Mouse (Mus musculus) stomach, postnatal 0 days (tissue): ENCODE results near the gene Vav3. TPM values are rescaled to one million over a fixed set of nuclear protein-coding genes. Genes with fewer than 3 reads are reported as not detected.
A peak's percentile ranks its signal among the peaks of the same experiment; 100 is the strongest.

Source experiments
- ATAC-seq: fragments of 200-750 bp; cut with Nextera tagmentation; 2 replicates; pipeline ENCODE4 v1.8.0; 2017; ENCODE audit not compliant: low FRiP score, low TSS enrichment
- DNase-seq: peaks from one replicate; pipeline ENCODE4 v3.0.0-alpha.2; 2016; ENCODE audit warnings: low spot score
- H3K27ac ChIP-seq: fragments of 300-500 bp; sonication (generic); replicated peaks from 2 replicates; pipeline ENCODE4 v1.5.1; 2014; ENCODE audit warnings: mild to moderate bottlenecking, control low read depth
- H3K27me3 ChIP-seq: fragments of 300-500 bp; sonication (generic); 2 replicates; pipeline ENCODE4 v1.6.1; 2014; ENCODE audit warnings: low read length; ENCODE audit not compliant: control insufficient read depth, insufficient read depth
- H3K36me3 ChIP-seq: fragments of 300-500 bp; sonication (generic); 2 replicates; pipeline ENCODE4 v1.6.1; 2014; ENCODE audit warnings: low read length, mixed read lengths; ENCODE audit not compliant: control insufficient read depth, insufficient read depth
- H3K4me1 ChIP-seq: fragments of 300-500 bp; sonication (generic); replicated peaks from 2 replicates; pipeline ENCODE4 v1.6.1; 2014; ENCODE audit warnings: antibody characterized with exemption; ENCODE audit not compliant: control insufficient read depth, insufficient read depth
- H3K4me2 ChIP-seq: fragments of 300-500 bp; sonication (generic); replicated peaks from 2 replicates; pipeline ENCODE4 v1.6.1; 2014; ENCODE audit warnings: low read depth, mild to moderate bottlenecking, control low read depth, moderate library complexity
- H3K4me3 ChIP-seq: fragments of 300-500 bp; sonication (generic); 2 replicates; pipeline ENCODE4 v1.5.1; 2014; ENCODE audit warnings: low read depth, low read length, control low read depth
- H3K9ac ChIP-seq: fragments of 300-500 bp; sonication (generic); 2 replicates; pipeline ENCODE4 v1.6.1; 2014; ENCODE audit warnings: mild to moderate bottlenecking, low read length, control low read depth, mixed read lengths
- H3K9me3 ChIP-seq: fragments of 300-500 bp; sonication (generic); 2 replicates; pipeline ENCODE4 v1.6.1; 2016; ENCODE audit warnings: low read length; ENCODE audit not compliant: control insufficient read depth
- CTCF ChIP-seq: IDR thresholded peaks from 2 replicates; pipeline ENCODE4 v1.5.1; 2016; ENCODE audit warnings: antibody characterized with exemption, low read depth, mild to moderate bottlenecking, moderate library complexity
- EP300 ChIP-seq: optimal IDR thresholded peaks from 2 replicates; pipeline ENCODE3; 2016; ENCODE audit warnings: antibody characterized with exemption
- WGBS: fragments of 180-500 bp; shearing (Covaris S2); extraction: QIAGEN DNeasy Blood & Tissue Kit; methylation state at CpG from one replicate; pipeline ENCODE4 v1.1.7; 2014; 5-methylcytosine and 5-hydroxymethylcytosine counted together
- polyA plus RNA-seq: library from polyadenylated mRNA; unstranded; fragments of >200 nt; fragmentation: Nextera tagmentation; extraction: Ambion mirVana; gene quantifications from 2 replicates; pipeline ENCODE4 v1.2.1, GENCODE M21; 2015

Vav3 gene
- polyA plus RNA-seq, 1 experiment from 2014 or later = 20.2 TPM

GRCm38 (mm10) chr3:109308468-109308867, 32.0 kb upstream of the Vav3 start:
- ATAC-seq (no peak), DNase-seq (no peak)
- no peak overlapping the region for H3K4me2 ChIP-seq
- no peak for TF ChIP-seq EP300
- TF ChIP-seq CTCF = no peak
- H3K27me3 ChIP-seq = no peaks in the 10 kb centered on the region
- H3K4me1 ChIP-seq = no peaks in the 10 kb centered on the region
- no peaks in the 10 kb centered on the region for H3K9me3 ChIP-seq
- no peak overlapping the region for H3K27ac ChIP-seq
- WGBS = 56% methylated on average over 3 of the region's 3 CpGs
- H3K4me3 ChIP-seq = no peak overlapping the region
- no peak overlapping the region for H3K9ac ChIP-seq
- no peaks in the 10 kb centered on the region for H3K36me3 ChIP-seq

- TF ChIP-seq CTCF (no peak), EP300 (no peak)
- H3K4me1 ChIP-seq = no peaks in the 10 kb centered on the region
- no peaks in the 10 kb centered on the region for H3K36me3 ChIP-seq
- no peak overlapping the region for H3K4me2 ChIP-seq
- H3K27ac ChIP-seq = no peak overlapping the region
- no peak overlapping the region for H3K4me3 ChIP-seq
- H3K9me3 ChIP-seq = no peaks in the 10 kb centered on the region
- no peak overlapping the region for H3K9ac ChIP-seq
- H3K27me3 ChIP-seq = no peaks in the 10 kb centered on the region
- ATAC-seq (peak; percentile 49; the same call in 1 of the 2 replicates), DNase-seq (peak; percentile 20)
- 66% methylated on average over 18 of the region's 18 CpGs for WGBS
These were observed 30.9 kb upstream of the Vav3 start for GRCm38 (mm10) chr3:109309317-109310265.

GRCm38 (mm10) chr3:109311172-109311824, 29.2 kb upstream of the Vav3 start:
- TF ChIP-seq CTCF = no peak
- no peak for TF ChIP-seq EP300
- Histone ChIP-seq H3K9me3 (no peaks in the 10 kb centered on the region), H3K9ac (no peak overlapping the region), H3K27ac (no peak overlapping the region), H3K4me1 (no peaks in the 10 kb centered on the region), H3K27me3 (no peaks in the 10 kb centered on the region), H3K36me3 (no peaks in the 10 kb centered on the region), H3K4me3 (no peak overlapping the region), H3K4me2 (no peak overlapping the region)
- no peak for DNase-seq
- no peak for ATAC-seq
- 74% methylated on average over 6 of the region's 6 CpGs for WGBS

- no peak for TF ChIP-seq CTCF
- no peak for TF ChIP-seq EP300
- WGBS = 59% methylated on average over 3 of the region's 3 CpGs
- H3K4me2 ChIP-seq = no peak overlapping the region
These were observed 28.6 kb upstream of the Vav3 start for GRCm38 (mm10) chr3:109311875-109312274.

DNA sequence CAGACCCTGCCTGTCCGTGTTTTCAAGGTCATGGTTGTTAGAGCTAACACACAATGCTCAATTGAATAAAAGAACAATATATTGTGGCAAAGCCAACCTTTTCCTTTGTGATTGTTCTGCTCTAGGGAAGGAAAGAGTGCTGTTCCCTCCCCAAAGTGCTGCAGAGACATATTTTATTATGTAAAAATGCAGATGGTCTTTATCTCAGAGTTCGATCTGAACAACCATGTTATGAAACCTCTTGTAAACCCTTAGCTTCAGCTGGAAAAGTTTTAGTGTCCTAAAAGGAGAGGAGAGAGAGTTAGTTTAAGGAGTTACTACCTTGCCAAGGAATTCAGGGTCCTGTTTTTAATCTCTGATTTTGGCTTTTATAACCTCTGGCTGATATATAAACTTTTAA, 27.0 kb upstream of the Vav3 start:
- TF ChIP-seq EP300 (no peak), CTCF (no peak)
- H3K27me3 ChIP-seq = no peaks in the 10 kb centered on the region
- H3K4me3 ChIP-seq = no peak overlapping the region
- DNase-seq (no peak), ATAC-seq (no peak)
- no peaks in the 10 kb centered on the region for H3K4me1 ChIP-seq
- no peak overlapping the region for H3K27ac ChIP-seq
- no peak overlapping the region for H3K4me2 ChIP-seq
- no peaks in the 10 kb centered on the region for H3K9me3 ChIP-seq
- H3K36me3 ChIP-seq = no peaks in the 10 kb centered on the region
- no peak overlapping the region for H3K9ac ChIP-seq
- 43% methylated on average over 2 of the region's 2 CpGs for WGBS

More at GRCm38 (mm10) chr3:109311875-109312274, 28.6 kb upstream of the Vav3 start:
- DNase-seq = no peak
- H3K27me3 ChIP-seq = no peaks in the 10 kb centered on the region
- H3K4me3 ChIP-seq = no peak overlapping the region
- H3K36me3 ChIP-seq = no peaks in the 10 kb centered on the region
- ATAC-seq = no peak
- H3K9ac ChIP-seq = no peak overlapping the region
- no peak overlapping the region for H3K27ac ChIP-seq
- H3K9me3 ChIP-seq = no peaks in the 10 kb centered on the region
- no peaks in the 10 kb centered on the region for H3K4me1 ChIP-seq

DNA sequence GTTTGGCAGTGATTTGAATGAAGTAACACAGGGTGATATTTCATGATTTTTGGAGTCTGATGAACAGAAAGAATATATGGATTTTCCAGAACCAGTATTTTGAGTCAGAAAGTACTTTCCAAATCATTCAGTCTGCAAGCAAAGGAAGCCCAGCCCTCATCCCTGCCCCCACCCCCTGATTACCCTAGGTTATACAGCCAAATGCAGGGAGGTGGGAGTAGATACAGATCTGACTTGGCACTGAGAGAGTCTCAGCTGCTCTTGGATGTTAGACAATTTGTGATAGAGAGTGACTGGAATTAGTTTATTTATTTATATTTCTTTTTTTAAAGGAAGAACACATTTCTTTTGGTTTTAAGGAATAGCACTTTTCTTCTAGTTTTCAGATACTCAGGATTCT, 18.2 kb upstream of the Vav3 start:
- Histone ChIP-seq H3K4me1 (no peaks in the 10 kb centered on the region), H3K27ac (no peak overlapping the region), H3K4me3 (no peak overlapping the region), H3K4me2 (no peak overlapping the region), H3K9ac (no peak overlapping the region), H3K9me3 (no peaks in the 10 kb centered on the region), H3K36me3 (no peaks in the 10 kb centered on the region), H3K27me3 (no peaks in the 10 kb centered on the region)
- no peak for TF ChIP-seq EP300
- TF ChIP-seq CTCF = no peak
- DNase-seq (no peak), ATAC-seq (no peak)
